Mouse (Mus musculus) stomach, embryonic 15.5 days (tissue): ENCODE measurements around the gene Pex5. TPM values are rescaled to one million over a fixed set of nuclear protein-coding genes. Genes with fewer than 3 reads are reported as not detected.

Experiments used
- ATAC-seq: fragments of 200-750 bp; cut with Nextera tagmentation; 2 replicates; pipeline ENCODE4 v1.8.0; 2017; ENCODE audit warnings: low read depth, moderate number of reproducible peaks, moderate TSS enrichment; ENCODE audit not compliant: insufficient read depth, low FRiP score
- H3K27ac ChIP-seq: fragments of 300-500 bp; sonication (generic); 2 replicates; pipeline ENCODE4 v1.5.1; 2015; ENCODE audit warnings: mild to moderate bottlenecking, inconsistent platforms
- H3K27me3 ChIP-seq: fragments of 300-500 bp; sonication (generic); replicated peaks from 2 replicates; pipeline ENCODE4 v1.6.1; 2015; ENCODE audit warnings: inconsistent platforms
- H3K36me3 ChIP-seq: fragments of 300-500 bp; sonication (generic); 2 replicates; pipeline ENCODE4 v1.6.1; 2015; ENCODE audit warnings: inconsistent platforms
- H3K4me1 ChIP-seq: fragments of 300-500 bp; sonication (generic); 2 replicates; pipeline ENCODE4 v1.6.1; 2015; ENCODE audit warnings: inconsistent platforms
- H3K4me2 ChIP-seq: fragments of 300-500 bp; sonication (generic); 2 replicates; pipeline ENCODE4 v1.6.1; 2015; ENCODE audit warnings: mild to moderate bottlenecking, inconsistent platforms
- H3K4me3 ChIP-seq: fragments of 300-500 bp; sonication (generic); replicated peaks from 2 replicates; pipeline ENCODE4 v1.5.1; 2015; ENCODE audit warnings: inconsistent platforms
- H3K9ac ChIP-seq: fragments of 300-500 bp; sonication (generic); 2 replicates; pipeline ENCODE4 v1.6.1; 2015; ENCODE audit warnings: inconsistent platforms
- H3K9me3 ChIP-seq: fragments of 300-500 bp; sonication (generic); 2 replicates; pipeline ENCODE4 v1.6.1; 2016; ENCODE audit warnings: inconsistent platforms
- WGBS: fragments of 180-500 bp; shearing (Covaris S2); methylation state at CpG from one replicate; pipeline ENCODE4 v1.1.7; 2015; 5-methylcytosine and 5-hydroxymethylcytosine counted together
- polyA plus RNA-seq: library from polyadenylated mRNA; unstranded; fragments of >200 nt; fragmentation: Nextera tagmentation; extraction: Ambion mirVana; gene quantifications from 2 replicates; pipeline ENCODE4 v1.2.1, GENCODE M21; 2015

Pex5 gene
- polyA plus RNA-seq, 1 experiment from 2014 or later = 39.8 TPM

DNA sequence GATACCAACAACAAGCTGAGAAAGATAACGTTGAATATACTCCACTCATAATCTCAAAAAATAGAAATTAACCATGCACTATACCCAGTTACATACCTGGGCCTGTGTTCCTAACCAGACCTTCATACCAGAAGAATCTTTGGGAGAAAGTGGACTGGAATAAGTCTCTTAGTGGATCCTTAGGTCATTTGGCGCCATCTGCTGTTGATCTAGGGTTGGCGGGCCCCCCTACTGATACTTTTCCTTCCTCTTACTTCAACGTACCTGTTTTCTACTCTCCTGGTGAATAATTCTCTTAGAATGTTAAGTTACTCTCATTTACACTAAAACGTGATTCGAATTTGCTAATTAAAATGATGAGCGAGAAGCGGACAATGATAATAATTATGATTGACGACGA is 35.5 kb downstream of the Pex5 start:
- Histone ChIP-seq H3K9me3 (no peaks in the 10 kb centered on the region), H3K9ac (no peak overlapping the region), H3K27me3 (no peaks in the 10 kb centered on the region), H3K4me3 (no peak overlapping the region), H3K4me1 (no peaks in the 10 kb centered on the region), H3K4me2 (no peak overlapping the region), H3K27ac (no peak overlapping the region), H3K36me3 (no peaks in the 10 kb centered on the region)
- 32% methylated on average over 10 of the region's 10 CpGs for WGBS
- ATAC-seq = no peak

DNA sequence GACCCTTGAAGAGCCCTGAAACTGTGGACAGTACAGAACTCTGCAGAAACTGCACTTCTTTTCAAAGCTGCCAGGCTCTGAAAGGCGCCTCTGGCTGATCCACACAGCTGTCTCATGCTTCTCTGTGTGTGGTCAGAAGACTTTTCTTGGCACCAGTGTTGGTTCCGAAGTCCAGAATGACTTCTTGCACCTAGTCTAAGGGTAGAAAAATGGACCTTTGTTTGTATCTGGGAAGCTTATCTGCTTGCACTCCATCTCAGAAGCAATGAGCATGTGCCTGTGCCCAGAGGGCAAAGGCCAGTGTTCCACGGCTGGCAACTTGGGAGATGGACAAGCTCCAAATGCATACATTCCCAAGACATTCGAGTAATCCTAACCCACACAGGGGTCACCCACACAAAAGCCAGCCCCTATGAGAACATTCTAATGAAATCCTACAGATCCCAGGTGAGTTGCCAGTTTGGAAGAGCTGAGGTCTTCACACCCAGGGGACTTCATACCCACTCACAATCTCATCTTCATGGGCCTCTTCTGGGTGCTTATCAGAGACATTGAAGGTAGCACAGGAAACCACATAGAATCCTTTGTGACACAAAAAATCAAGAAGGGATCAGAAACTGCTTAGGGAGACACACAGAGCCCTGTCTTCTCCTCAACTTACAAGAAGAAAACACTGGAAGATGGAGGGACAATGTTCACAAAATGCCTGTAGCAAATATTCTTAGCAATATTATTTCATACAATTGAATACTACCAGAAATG is 37.2 kb downstream of the Pex5 start:
- Histone ChIP-seq H3K27ac (no peak overlapping the region), H3K9me3 (no peaks in the 10 kb centered on the region), H3K9ac (no peak overlapping the region), H3K4me3 (no peak overlapping the region), H3K27me3 (no peaks in the 10 kb centered on the region), H3K4me1 (no peaks in the 10 kb centered on the region), H3K36me3 (no peaks in the 10 kb centered on the region), H3K4me2 (no peak overlapping the region)
- 64% methylated on average over 4 of the region's 4 CpGs for WGBS
- ATAC-seq = no peak

DNA sequence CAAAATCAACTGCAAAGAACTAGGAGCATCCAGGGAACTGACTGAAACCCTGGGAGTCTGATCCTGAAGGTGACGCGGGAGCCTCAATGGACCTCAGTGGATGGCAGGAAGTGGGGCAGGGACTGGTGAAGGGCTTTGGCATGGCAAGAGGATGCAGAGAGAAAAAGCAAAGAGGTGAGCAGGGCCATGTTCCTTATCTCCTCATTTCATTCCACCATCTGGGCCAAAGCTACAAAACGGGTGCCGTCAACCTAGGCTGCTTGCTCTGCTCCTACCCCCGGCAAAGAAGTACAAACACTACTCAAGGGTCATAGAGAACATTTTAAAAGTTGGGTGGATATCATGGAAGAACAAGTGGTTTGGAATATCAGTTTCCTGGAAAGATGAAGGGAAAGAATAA is 38.6 kb downstream of the Pex5 start:
- H3K36me3 ChIP-seq = no peaks in the 10 kb centered on the region
- H3K9ac ChIP-seq = no peak overlapping the region
- no peaks in the 10 kb centered on the region for H3K9me3 ChIP-seq
- no peak for ATAC-seq
- no peaks in the 10 kb centered on the region for H3K4me1 ChIP-seq
- 84% methylated on average over 5 of the region's 5 CpGs for WGBS
- no peaks in the 10 kb centered on the region for H3K27me3 ChIP-seq
- no peak overlapping the region for H3K27ac ChIP-seq
- no peak overlapping the region for H3K4me2 ChIP-seq
- H3K4me3 ChIP-seq = no peak overlapping the region

DNA sequence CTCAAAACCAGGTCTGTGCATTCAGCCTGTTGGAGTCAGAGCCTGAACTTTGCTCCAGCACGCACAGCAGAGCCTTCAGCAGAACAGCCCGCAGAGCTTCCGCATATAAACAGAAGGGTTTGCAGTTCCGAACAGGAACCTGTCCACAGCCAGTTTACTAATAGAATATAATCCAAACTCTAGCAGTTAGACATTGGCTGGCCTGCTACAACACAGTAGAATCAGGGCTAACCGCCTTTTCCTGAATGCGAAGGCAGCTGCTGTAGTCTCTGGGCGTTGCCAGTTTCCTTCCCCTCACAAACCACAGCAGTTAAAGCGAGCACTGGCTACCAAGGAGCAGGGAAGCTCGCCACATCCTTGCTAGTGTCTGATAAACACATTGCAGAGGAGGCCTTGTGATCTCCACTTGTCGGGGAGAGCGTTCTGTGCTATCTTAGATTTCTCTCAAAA is 39.4 kb downstream of the Pex5 start:
- Histone ChIP-seq H3K36me3 (no peaks in the 10 kb centered on the region), H3K9ac (no peak overlapping the region), H3K4me2 (no peak overlapping the region), H3K9me3 (no peaks in the 10 kb centered on the region), H3K27me3 (no peaks in the 10 kb centered on the region), H3K4me1 (no peaks in the 10 kb centered on the region), H3K27ac (no peak overlapping the region), H3K4me3 (no peak overlapping the region)
- WGBS = 64% methylated on average over 11 of the region's 11 CpGs
- peak; percentile 64; the same call in 1 of the 2 replicates for ATAC-seq

DNA sequence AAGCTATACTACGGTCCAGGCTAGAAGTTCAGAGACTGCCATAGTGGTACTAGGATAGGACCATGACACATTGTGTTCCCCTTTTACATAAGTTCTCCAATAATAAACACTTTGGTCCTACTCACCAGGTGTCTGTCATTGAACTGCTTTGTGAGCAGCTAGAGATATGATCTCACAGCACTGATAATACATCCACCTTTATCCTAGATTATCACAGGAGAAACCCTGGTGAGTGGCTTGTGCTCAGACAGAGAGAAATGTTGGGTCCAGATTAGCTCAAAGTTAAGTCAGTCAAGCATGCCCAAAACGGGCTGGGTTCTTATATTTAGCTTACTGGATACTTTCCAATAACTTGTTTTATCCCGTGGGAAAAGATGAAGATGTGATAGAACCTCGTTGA is 40.2 kb downstream of the Pex5 start:
- H3K9ac ChIP-seq = no peak overlapping the region
- no peaks in the 10 kb centered on the region for H3K27me3 ChIP-seq
- no peaks in the 10 kb centered on the region for H3K36me3 ChIP-seq
- no peaks in the 10 kb centered on the region for H3K4me1 ChIP-seq
- no peak for ATAC-seq
- H3K27ac ChIP-seq = no peak overlapping the region
- H3K4me2 ChIP-seq = no peak overlapping the region
- H3K4me3 ChIP-seq = no peak overlapping the region
- no peaks in the 10 kb centered on the region for H3K9me3 ChIP-seq
- 72% methylated on average over 4 of the region's 4 CpGs for WGBS

DNA sequence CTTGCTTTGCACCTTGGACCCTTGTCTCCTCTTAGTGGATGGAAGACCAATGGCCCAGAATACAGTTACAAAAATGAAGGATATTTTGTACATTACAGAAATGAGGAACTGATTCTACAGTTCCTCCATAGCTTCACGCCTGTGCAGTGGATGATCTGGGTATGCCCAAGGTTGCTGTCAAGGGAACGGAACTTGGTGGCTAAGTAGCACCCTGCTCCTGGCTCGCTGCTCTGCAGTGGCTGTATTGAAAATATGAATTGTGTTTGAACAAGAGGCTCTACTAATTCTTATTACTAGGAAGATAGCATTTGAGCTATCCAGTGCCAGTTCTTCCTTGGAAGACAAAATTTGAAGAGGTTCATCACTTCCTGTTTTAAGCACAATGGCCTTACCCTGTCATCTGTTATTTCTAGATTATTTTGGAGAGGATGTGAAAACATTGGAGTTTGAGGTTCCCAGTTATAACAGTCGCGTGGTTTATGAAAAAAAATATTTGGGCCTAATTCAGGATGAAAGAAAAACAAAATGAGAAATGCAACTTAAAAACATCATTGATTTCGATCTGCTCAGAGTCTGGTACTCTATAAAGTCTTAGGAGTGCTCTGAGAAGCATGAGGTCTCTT is 41.2 kb downstream of the Pex5 start:
- no peaks in the 10 kb centered on the region for H3K36me3 ChIP-seq
- 84% methylated on average over 6 of the region's 6 CpGs for WGBS
- no peaks in the 10 kb centered on the region for H3K27me3 ChIP-seq
- H3K27ac ChIP-seq = no peak overlapping the region
- H3K4me3 ChIP-seq = no peak overlapping the region
- H3K9ac ChIP-seq = no peak overlapping the region
- no peak for ATAC-seq
- H3K4me2 ChIP-seq = no peak overlapping the region
- no peaks in the 10 kb centered on the region for H3K4me1 ChIP-seq
- H3K9me3 ChIP-seq = no peaks in the 10 kb centered on the region

DNA sequence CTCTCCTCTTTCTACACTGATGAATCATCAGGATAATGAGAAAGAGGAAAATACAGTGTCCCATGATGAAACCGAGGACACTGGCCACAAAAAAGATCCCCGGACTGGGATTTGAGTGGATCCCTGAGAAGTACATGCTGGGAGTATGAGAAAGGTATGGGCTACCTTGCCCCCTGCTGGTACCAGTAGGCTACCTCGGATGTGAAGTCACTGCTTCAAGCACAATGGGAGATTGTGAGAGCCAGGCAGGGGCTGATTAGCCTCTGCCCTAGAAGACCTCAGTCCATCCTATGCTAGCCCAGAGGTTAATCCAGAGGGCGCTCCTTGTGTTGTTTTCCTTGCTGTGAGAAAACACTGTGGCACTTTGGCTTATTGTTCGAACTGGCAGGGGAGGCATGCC is 50.5 kb downstream of the Pex5 start:
- Histone ChIP-seq H3K27me3 (no peaks in the 10 kb centered on the region), H3K4me3 (no peak overlapping the region), H3K9ac (no peak overlapping the region), H3K9me3 (no peaks in the 10 kb centered on the region), H3K4me2 (no peak overlapping the region), H3K36me3 (no peaks in the 10 kb centered on the region), H3K4me1 (no peaks in the 10 kb centered on the region), H3K27ac (no peak overlapping the region)
- 61% methylated on average over 5 of the region's 5 CpGs for WGBS
- no peak for ATAC-seq

DNA sequence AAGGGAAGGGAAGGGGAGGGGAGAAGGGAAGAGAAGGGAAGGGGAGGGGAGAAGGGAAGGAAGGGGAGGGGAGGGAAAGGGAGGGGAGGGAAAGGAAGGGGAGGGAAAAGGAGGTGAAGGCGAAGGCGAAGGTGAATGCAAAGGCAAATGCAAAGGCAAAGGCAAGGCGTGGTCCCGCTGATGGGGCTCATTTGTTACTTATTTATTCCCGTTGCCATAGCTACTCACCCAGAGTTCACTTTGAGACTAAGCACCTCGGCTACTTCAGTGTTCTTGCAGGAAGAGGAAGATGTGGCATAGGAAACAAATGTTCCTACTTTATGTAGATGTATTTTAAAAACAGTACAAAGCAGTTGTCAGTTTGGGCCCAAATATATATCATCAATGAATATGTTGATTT is 54.3 kb downstream of the Pex5 start:
- ATAC-seq = no peak
- Histone ChIP-seq H3K9ac (no peak overlapping the region), H3K4me3 (no peak overlapping the region), H3K4me2 (no peak overlapping the region), H3K27me3 (no peaks in the 10 kb centered on the region), H3K4me1 (no peaks in the 10 kb centered on the region), H3K36me3 (no peaks in the 10 kb centered on the region), H3K9me3 (no peaks in the 10 kb centered on the region), H3K27ac (no peak overlapping the region)
- WGBS = 52% methylated on average over 6 of the region's 6 CpGs

DNA sequence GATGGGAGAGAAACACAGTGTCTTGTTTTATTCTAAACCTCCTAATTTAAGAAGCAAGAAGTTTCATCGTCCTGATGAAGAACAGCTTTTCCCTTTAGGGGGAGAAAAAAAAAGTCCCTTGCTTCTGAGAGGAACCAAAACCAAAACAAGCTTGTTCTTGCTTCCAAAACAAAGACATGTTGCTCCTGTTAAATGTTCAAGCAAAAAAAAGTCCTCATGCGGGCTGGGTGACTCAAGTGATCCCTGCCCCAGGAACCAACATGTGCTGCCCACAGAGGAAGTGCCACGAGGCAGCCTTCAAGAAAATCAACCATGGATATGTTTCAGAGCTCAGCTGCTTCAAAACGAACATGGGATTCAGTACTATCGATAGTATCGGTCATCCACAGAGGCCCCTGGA is 55.9 kb downstream of the Pex5 start:
- Histone ChIP-seq H3K9me3 (no peaks in the 10 kb centered on the region), H3K27me3 (no peaks in the 10 kb centered on the region), H3K9ac (no peak overlapping the region), H3K36me3 (no peaks in the 10 kb centered on the region), H3K4me2 (no peak overlapping the region), H3K4me1 (no peaks in the 10 kb centered on the region), H3K4me3 (no peak overlapping the region), H3K27ac (no peak overlapping the region)
- ATAC-seq = no peak
- 74% methylated on average over 6 of the region's 6 CpGs for WGBS

DNA sequence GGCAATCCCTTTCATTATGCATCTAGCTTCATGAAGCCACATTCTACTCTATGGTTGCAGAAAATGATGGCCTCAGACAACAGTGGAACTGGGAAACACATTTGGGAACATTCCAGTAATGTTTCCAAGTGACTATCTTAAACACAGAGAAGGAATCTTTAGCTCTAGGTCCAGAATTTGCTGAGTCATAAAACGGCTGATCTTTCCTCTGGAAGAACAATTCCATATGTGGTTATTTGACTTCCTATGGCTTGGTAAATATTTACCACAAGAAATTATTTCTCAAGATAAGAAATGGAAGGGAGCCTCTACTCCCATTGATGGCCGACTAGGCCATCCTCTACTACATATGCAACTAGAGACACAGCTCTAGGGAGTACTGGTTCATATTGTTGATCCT is 61.6 kb downstream of the Pex5 start:
- Histone ChIP-seq H3K4me2 (no peak overlapping the region), H3K36me3 (no peaks in the 10 kb centered on the region), H3K4me3 (no peak overlapping the region), H3K9ac (no peak overlapping the region), H3K27me3 (no peaks in the 10 kb centered on the region), H3K27ac (no peak overlapping the region), H3K9me3 (no peaks in the 10 kb centered on the region), H3K4me1 (no peaks in the 10 kb centered on the region)
- WGBS = 64% methylated on average over 2 of the region's 2 CpGs
- ATAC-seq = no peak
